Mouse (Mus musculus): ENCODE data around the gene Mpp5. TPM values are rescaled to one million over a fixed set of nuclear protein-coding genes. Genes with fewer than 3 reads are reported as not detected.

Gene Mpp5
- polyA plus RNA-seq, 1 experiment from 2014 or later, result 15.6 TPM

- H3K9me3 ChIP-seq, result no peaks in the 10 kb centered on the region
- H3K9ac ChIP-seq, result peak overlapping the region; percentile 68
- 0 out of 2 replicates have a peak, but pooled peaks cover 6% of the 10 kb centered on the region for H3K36me3 ChIP-seq
- peak overlapping the region; percentile 59 for H3K4me2 ChIP-seq
- under 1% methylated on average over 30 of the region's 30 CpGs for WGBS
- H3K4me1 ChIP-seq, result peaks cover 21% of the 10 kb centered on the region
- H3K27ac ChIP-seq, result peak overlapping the region; percentile 34
- no peaks in the 10 kb centered on the region for H3K27me3 ChIP-seq
- H3K4me3 ChIP-seq, result peak overlapping the region; percentile 82
- ATAC-seq (ENCODE audit: insufficient number of reproducible peaks, low FRiP score, low TSS enrichment, low read depth), result peak; percentile 7; the same call in 1 of the 2 replicates
These were observed 112.3 kb downstream of the Mpp5 start for GRCm38 (mm10) chr12:78860921-78861495.

GRCm38 (mm10) chr12:78861496-78862253 is 113.0 kb downstream of the Mpp5 start, which contains the start of the genes Atp6v1d and Eif2s1:
Atp6v1d (minus strand) TSS chr12:78861638.
Eif2s1 (plus strand) TSS chr12:78861819.
- Histone ChIP-seq H3K4me3 (peak within 1 kb of the TSS; percentile 82), H3K27me3 (no peaks in the 10 kb centered on the region), H3K9me3 (no peaks in the 10 kb centered on the region), H3K9ac (peak within 1 kb of the TSS; percentile 80), H3K4me1 (peaks cover 21% of the 10 kb centered on the region), H3K4me2 (peak within 1 kb of the TSS; percentile 59), H3K36me3 (0 out of 2 replicates have a peak, but pooled peaks cover 3% of the 10 kb centered on the region), H3K27ac (peak within 1 kb of the TSS; percentile 93)
- under 1% methylated on average over 55 of the region's 55 CpGs for WGBS
- peak; percentile 100 for ATAC-seq (ENCODE audit: insufficient number of reproducible peaks, low FRiP score, low TSS enrichment, low read depth)

GRCm38 (mm10) chr12:78862254-78862730 is 113.6 kb downstream of the Mpp5 start:
- Histone ChIP-seq H3K27ac (peak overlapping the region; percentile 93), H3K9ac (peak overlapping the region; percentile 80), H3K4me2 (peak overlapping the region; percentile 45), H3K4me3 (peak overlapping the region; percentile 82), H3K4me1 (peaks cover 21% of the 10 kb centered on the region), H3K27me3 (no peaks in the 10 kb centered on the region), H3K36me3 (peaks cover 7% of the 10 kb centered on the region; the same call in 1 of the 2 replicates), H3K9me3 (no peaks in the 10 kb centered on the region)
- ATAC-seq (ENCODE audit: insufficient number of reproducible peaks, low FRiP score, low TSS enrichment, low read depth), result peak; percentile 27
- WGBS, result under 1% methylated on average over 22 of the region's 22 CpGs

GRCm38 (mm10) chr12:78865434-78865833 is 116.7 kb downstream of the Mpp5 start:
- Histone ChIP-seq H3K36me3 (peaks cover 23% of the 10 kb centered on the region; the same call in 1 of the 2 replicates), H3K27ac (no peak overlapping the region), H3K4me2 (no peak overlapping the region), H3K4me3 (no peak overlapping the region), H3K9me3 (no peaks in the 10 kb centered on the region), H3K27me3 (no peaks in the 10 kb centered on the region), H3K4me1 (peaks cover 10% of the 10 kb centered on the region), H3K9ac (no peak overlapping the region)
- no peak for ATAC-seq (ENCODE audit: insufficient number of reproducible peaks, low FRiP score, low TSS enrichment, low read depth)
- WGBS, result 97% methylated on average over 1 of the region's 1 CpGs

GRCm38 (mm10) chr12:78868115-78868514 is 119.4 kb downstream of the Mpp5 start:
- no peak overlapping the region for H3K27ac ChIP-seq
- H3K4me2 ChIP-seq, result no peak overlapping the region
- no peaks in the 10 kb centered on the region for H3K27me3 ChIP-seq
- ATAC-seq (ENCODE audit: insufficient number of reproducible peaks, low FRiP score, low TSS enrichment, low read depth), result no peak
- H3K4me1 ChIP-seq, result peaks cover 2% of the 10 kb centered on the region; the same call in 1 of the 2 replicates
- H3K36me3 ChIP-seq, result peaks cover 29% of the 10 kb centered on the region; the same call in 1 of the 2 replicates
- H3K9me3 ChIP-seq, result no peaks in the 10 kb centered on the region
- H3K4me3 ChIP-seq, result no peak overlapping the region
- WGBS, result 87% methylated on average over 1 of the region's 1 CpGs
- no peak overlapping the region for H3K9ac ChIP-seq

- 96% methylated on average over 3 of the region's 3 CpGs for WGBS
- no peak overlapping the region for H3K4me2 ChIP-seq
- no peak overlapping the region for H3K4me3 ChIP-seq
- H3K27me3 ChIP-seq, result no peaks in the 10 kb centered on the region
- ATAC-seq (ENCODE audit: insufficient number of reproducible peaks, low FRiP score, low TSS enrichment, low read depth), result no peak
- H3K36me3 ChIP-seq, result peaks cover 47% of the 10 kb centered on the region
- H3K4me1 ChIP-seq, result no peaks in the 10 kb centered on the region
- no peak overlapping the region for H3K27ac ChIP-seq
- H3K9me3 ChIP-seq, result no peaks in the 10 kb centered on the region
- no peak overlapping the region for H3K9ac ChIP-seq
These were observed 125.9 kb downstream of the Mpp5 start for GRCm38 (mm10) chr12:78874581-78874980.

- WGBS, result 68% methylated on average over 1 of the region's 1 CpGs
- Histone ChIP-seq H3K4me3 (no peak overlapping the region), H3K9ac (no peak overlapping the region), H3K27me3 (no peaks in the 10 kb centered on the region), H3K4me2 (no peak overlapping the region), H3K4me1 (no peaks in the 10 kb centered on the region), H3K27ac (no peak overlapping the region), H3K36me3 (peaks cover 15% of the 10 kb centered on the region), H3K9me3 (no peaks in the 10 kb centered on the region)
- ATAC-seq (ENCODE audit: insufficient number of reproducible peaks, low FRiP score, low TSS enrichment, low read depth), result no peak
These were observed 141.4 kb downstream of the Mpp5 start for GRCm38 (mm10) chr12:78890062-78890461.

Other genes starting within 250 kb of the Mpp5 start
- not detected in 2 replicates for gene Fam71d, start 57.4 kb upstream of the Mpp5 start, polyA plus RNA-seq (2015; fragmentation: Nextera tagmentation; extraction: Ambion mirVana)
- 63.8 and 66.9 TPM in 2 replicates for gene Atp6v1d, start 112.7 kb downstream of the Mpp5 start, polyA plus RNA-seq (2015; fragmentation: Nextera tagmentation; extraction: Ambion mirVana)
- 187 and 190 TPM in 2 replicates for gene Eif2s1, start 112.9 kb downstream of the Mpp5 start, polyA plus RNA-seq (2015; fragmentation: Nextera tagmentation; extraction: Ambion mirVana)
- 7.3 and 8.7 TPM in 2 replicates for gene Plek2, start 158.1 kb downstream of the Mpp5 start, polyA plus RNA-seq (2015; fragmentation: Nextera tagmentation; extraction: Ambion mirVana)

All from limb, embryonic 15.5 days (tissue).